Mouse (Mus musculus) kidney, adult 9 months (tissue): Measurements from ENCODE around the gene Swap70.
"Not testable (repeated sequence)": the region's sequence is repeated elsewhere in the genome, so short reads cannot be mapped to it uniquely, and the experiment has no call there.

Source experiments
- DNase-seq: peaks from one replicate; pipeline ENCODE4 v3.0.0; 2022

The Swap70 gene

DNA sequence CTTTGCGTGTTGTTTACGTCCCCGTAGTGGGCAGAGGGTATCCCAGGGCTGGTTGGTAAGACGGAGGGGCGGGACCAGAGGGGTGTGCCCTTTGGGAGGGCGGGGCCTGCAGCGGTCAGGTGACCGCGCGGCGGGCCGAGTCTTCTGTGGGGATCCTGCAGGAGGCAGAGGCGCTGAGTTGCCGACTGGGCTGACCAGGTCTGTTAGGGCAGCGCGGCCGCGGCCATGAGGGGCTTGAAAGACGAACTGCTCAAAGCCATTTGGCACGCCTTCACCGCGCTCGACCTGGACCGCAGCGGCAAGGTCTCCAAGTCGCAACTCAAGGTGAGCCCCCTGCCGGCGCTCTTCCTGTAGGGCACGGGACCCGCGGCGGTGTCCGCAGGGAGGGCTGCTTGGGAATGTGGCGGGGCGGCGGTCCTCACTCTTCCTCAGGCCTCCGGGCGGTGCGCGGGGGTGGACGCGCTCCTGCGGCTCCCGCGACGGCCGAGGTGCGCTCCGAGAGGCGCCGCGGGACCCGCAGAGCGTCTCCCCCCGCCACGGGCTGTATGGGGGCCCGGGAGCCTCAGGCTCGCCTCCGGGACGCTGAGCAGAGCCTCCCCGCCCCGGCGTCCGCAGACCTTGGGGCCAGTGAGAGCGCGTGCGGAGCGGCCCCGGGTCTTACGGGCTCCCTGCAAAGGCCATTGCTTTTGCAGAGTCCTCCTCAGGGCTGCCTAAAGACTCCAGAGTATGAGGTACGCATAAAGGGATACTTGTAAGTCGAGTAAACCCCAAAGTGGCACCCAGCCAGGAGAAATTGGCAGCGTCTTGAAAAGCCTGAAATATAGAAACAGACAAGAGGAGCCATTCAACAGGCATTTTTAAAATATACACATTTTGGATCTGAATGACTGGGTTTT is at the start of gene Swap70:
Gene Swap70 (plus strand): TSS at position 126 of the 896 bp plus-strand sequence.
- DNase-seq, result peak; percentile 92

DNA sequence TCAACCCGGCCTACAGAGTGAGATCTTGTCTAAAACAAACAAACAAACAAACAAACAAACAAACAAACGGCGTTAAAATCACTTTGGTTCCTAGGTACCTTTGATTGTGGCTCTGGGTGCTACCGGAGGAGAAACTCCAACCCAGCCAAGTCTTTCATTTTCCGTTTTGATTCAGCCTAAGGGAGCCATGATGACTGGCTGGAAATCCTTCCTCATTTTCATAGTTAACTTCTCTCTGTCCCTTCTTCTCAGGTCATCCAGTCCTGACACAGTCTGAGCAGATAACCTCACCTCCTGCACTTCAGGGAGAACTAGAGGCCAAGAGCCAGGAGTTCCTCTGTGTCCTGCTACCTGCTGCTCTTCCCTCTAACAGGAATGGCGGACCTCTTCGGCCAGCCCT is 42.3 kb upstream of the Swap70 start:
- DNase-seq, result no peak

DNA sequence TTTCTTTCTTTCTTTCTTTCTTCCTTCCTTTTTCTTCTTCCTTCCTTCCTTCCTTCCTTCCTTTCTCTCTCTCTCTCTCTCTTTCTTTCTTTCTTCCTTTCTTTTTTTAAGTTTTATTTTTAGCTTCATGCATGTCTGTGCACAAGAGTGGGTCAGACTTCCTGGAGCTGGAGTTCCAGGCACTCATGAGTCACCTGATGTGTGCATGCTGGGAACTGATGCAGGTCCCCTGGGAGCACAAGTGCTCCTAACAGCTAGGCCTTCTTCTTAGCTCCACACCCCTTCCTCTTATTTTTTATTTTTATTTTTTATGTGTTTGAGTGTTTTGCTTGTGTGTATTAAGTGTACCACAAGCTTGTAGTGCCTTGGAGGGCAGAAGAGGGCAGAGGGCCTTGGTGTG is 40.9 kb upstream of the Swap70 start:
- no peak for DNase-seq

DNA sequence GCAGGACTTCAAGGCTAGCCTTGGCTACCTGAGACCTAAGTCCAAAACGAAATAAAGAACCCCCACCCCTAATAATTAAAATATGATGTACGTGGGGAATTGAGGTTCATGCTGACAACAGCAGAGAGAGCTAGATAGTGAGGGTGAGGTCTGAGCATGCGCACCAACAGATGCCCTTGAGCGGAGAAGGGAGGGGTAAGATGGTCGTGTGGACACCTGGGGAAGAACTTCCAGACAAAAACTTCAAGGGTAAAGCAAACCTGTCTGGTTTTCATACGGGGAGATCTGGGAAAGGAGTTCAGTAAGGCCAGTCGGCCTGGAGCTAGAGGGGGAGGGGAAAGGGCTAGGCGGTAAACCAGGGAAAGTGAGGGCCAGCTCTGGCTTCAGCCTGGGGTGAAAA is 40.1 kb upstream of the Swap70 start:
- DNase-seq, result no peak

DNA sequence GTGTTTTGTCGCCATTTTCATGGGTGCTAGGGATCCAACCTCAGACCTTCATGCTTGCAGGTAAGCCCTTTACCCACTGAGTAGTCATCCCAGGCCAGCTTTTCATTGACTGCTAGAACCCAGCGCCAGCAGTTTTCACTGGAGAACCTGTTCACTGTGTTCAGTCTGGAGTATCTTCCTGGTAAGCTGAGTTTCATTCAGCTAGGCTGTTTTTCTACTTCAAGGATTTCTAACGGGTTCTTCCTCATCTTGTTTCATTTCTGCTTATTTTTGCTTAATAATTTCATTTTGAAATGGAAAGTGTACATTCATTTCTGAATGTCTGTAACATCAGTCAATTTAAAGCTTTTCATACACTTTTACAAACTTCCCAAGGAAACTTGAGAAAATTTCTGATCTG is 36.9 kb upstream of the Swap70 start:
- no peak for DNase-seq

DNA sequence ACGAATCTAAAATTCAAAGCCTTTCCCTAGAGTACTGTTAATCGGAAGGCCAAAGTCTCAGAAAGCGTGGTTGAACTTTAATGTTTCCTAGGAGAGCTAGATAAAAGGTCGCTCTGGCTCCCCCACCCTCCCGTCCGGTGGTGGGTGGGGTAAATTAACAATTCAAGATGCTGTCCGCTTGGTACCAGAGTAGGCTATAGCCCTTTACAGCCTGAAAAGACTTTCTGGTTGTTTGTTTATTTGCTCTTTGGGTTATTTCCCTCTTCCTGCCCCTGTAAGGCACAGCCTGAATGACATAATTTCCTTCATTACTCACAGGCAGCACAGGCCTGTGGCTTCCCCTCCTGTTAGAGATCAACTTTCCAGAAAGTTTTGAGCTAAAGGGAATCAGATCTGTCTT is 31.6 kb upstream of the Swap70 start:
- peak; percentile 84 for DNase-seq

DNA sequence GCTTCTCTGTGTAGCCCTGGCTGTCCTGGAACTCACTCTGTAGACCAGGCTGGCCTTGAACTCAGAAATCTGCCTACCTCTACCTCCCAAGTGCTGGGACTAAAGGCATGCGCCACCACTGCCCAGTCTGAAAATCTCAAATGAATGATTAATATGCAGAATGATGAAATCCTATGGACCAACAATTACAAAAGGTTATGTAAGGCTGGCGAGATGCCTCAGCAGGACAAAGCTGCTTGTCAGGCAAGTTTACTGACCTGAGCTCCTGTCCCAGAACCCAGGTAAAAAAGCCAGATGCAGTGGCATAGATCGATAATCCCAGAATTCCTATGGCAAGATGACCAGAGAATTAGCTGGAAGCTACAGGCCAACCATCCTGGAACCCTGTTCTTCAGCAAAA is 28.3 kb upstream of the Swap70 start:
- peak; percentile 20 for DNase-seq

DNA sequence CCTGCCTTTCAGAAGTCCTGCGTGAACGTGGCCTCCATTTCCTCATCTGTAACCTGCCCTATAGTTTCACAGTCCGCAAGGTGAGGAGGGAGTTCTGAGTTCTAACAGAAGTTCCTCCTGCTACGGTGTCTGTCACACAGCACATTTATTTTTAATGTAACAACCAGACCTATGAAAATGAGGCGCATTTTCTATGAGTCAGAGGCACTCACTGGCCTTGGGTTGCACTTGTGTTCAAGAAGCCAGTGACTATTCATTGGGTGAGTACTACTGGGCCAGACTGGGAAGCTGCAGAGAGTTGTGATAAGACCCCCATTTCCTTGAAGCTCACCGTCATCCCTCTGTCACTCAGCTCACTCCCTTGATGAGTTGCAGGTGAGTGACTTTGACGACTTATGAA is 24.3 kb upstream of the Swap70 start:
- DNase-seq, result no peak

DNA sequence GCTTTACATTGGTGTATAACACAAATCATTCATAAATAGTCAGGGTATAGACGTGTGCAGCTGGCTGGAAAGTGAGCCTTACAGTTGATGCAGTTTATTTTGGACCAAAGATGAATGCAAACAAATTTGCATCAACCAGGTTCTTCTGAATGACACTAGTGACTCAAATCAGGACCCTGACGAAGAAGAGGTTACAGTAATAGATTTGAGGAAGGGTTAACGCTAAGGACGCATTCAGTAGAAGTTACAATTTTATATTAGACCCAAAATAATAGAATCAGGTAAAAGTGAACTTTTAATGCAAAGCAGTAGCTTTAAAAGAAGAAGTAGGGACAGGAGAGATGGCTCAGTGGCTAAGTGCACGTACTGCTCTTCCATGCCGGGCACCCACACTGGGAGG is 19.6 kb upstream of the Swap70 start:
- DNase-seq, result no peak

DNA sequence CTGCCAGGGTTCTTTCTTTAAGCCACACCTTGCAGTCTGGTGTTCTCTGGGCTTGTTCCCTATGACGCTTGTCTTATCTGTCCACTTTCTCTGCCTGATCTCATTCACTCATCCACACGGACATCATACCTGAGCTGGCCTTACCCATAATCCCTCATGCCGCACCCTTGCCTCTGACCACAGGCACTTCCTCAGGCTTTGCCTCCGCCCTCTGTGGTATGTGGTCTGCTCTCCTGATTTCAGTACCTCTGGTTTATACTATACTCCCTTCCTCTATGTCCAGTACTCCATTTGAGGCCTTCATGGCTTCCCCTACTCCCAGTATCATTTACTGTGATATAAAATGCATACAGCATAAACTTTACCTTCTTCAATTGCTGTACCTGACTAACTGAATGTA is 17.3 kb upstream of the Swap70 start:
- no peak for DNase-seq

DNA sequence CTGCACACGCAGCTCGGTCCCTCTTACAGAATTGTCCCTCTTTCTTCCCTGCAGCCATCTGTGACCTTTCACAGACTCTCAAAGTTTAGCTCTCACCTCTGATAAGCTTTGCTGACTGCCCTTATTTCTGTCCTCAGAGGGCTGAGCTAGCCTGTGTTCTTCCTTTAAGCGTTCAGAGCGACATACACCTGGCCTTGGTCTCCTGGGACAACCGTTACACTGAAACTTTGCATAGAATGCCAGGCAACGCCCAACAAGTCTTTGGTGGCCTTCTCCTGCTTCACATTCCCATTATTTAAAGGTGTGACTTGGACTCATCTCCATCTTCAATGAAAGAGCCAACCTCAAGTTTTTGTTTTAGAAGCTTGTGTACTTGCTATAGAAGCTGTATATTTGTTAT is 13.2 kb upstream of the Swap70 start:
- no peak for DNase-seq

DNA sequence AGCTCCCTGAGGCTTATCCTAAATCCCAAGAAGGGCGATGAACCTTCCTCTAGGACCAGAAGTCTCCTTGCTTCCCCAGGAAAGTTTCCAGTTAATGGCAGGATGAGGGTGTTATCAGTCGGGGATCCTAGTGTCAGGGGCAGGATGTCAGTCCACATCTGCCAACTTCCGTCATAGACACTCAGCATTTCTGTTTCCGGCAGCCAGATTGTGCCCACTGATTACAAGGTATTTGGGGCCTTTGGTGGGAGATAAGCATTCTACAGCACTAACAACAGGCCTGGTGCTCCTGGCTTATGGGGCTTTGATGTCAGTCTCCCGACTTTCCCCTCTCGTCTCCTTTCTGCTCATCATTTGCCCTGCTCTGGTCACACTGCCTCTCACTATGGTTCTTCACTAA is 12.1 kb upstream of the Swap70 start:
- no peak for DNase-seq

DNA sequence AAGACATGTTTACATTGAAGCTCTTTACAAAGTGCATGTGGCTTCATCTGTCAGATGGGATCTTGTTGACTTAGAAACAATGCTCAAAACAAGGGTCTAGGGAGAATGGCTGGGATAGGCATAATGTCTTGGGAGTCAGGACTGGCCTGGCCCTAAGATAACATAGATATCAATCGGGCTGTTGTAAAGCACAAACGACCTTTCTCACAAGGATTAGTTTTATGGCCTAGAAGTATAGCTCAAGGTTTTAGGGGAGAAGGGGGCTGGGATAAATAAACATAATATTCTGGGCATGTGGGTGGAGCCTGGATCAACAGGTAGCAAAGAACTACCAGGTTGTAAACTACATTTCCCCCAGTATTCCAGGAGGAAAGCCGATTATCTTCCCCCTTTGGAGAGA is 10.5 kb upstream of the Swap70 start:
- no peak for DNase-seq

DNA sequence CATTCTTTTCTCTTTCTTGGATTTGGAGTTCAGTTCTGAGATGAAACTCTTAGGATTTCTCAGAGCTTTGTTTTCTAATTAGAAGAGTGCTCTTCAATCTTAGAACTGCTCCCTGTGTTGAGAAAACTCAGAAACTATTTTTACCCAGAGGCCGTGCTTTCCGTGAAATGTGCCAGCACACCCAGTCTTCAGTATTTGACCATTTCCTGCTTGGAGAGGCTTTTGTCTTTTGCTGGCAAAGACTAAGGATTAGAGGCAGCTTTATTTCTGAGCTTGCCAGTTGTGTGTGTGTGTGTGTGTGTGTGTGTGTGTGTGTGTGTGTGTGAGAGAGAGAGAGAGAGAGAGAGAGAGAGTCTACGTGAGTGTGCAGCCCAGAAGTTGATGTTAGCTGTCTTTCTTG is 6.6 kb upstream of the Swap70 start:
- peak; percentile 24 for DNase-seq

DNA sequence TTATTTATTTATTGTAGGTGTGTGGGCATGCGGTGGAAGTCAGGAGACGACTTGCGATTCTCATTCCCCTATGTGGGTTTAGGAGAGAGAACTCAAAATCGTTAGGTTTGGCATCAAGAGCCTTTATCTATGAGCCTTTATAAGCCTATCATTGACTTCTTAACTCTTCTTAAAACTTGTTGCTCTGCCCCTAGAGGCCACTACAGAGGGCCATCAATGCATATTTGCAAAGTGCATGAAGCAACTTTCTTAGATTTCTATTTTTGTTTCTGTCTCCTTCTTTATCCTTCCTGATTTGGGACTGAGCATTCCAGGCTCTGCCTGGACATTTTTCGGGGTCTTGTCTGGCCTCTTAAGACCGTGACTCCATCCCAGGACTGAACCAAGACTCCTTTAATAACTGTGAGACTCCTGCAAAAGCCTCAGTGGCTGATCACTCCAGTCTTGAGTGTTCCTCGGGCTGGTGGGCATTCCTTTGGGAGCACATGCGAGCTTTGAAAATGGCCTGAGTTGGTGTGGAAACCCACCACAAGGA is 393 bp upstream of the Swap70 start:
- no peak for DNase-seq

DNA sequence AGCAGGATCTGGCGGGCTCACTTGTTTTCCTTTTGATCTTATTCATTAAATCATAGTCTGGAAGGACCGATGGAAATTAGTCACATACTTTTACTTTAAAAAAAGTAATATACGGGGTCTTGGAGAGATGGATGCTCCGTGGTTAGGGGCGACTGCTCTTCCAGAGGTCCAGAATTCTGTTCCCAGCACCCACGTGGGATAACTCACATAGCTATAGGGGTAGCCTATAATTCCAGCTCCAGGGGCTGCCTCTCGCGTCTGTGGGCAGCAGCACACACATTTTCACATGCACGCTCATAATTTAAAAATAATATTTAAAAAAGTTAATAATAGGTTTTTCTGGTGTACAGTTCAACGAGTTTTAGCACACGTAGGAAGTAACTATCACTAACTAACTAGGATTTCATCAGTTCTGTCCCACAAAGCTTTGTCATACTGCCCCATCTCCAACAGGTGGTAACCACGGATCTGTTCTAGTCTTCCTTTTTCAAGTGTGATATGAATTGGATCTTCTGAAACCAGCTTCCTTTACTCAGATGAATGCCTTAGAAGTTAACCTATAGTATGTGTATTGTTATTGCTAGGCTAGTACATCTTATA is 1.2 kb downstream of the Swap70 start:
- no peak for DNase-seq

DNA sequence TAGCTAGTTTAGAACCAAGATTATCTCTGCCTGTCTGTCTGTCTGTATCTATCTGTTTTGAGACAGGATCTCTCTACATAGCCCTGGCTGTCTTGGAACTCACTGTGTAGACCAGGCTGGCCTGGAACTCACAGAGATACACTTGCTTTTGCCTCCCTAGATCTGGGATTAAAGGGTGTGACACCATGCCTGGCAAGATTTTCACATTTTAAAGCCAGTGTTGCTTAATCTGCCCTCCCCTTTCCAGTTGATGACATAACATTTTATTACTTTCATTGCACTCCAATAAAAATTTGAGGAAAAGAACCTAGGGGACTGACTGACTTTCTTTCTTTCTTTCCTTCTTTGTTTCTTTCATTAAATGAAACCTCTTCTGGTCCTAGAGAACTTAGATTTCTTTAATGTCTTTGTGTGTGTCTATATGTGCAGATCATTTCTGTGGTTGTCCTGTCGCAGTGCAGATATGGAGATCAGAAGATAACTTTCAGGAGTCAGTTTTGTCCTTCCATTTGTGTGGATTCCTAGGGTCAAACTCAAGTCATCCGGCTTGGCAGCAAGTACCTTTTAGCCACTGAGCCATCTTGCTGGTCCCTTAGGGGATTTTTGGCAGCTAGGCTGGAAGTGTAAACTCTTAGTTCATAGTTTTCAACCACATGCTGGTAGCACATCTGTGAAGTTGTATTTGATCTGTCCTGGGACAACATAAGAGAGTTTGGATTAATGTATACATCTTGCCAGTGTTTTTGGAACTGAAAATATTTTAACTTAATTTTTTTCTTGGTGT is 2.4 kb downstream of the Swap70 start:
- DNase-seq, result no peak

DNA sequence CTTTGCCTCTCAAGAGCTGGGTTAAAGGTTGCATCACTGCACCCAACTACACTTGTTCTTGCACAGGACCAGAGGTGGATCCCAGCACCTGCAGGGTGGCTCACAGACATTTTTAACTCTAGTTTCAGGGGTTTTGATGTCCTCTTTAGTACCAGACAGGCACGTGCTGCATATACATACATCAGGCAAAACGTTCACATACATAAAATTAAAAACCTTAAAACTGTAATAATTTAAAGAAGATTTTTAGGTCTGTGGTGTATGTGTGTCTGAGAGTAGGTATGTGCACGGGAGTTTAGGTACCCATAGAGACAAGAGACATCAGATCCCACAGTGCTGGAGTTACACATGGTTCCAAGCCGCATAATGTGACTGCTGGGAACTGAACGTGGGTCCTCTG is 5.0 kb downstream of the Swap70 start:
- DNase-seq, result no peak

DNA sequence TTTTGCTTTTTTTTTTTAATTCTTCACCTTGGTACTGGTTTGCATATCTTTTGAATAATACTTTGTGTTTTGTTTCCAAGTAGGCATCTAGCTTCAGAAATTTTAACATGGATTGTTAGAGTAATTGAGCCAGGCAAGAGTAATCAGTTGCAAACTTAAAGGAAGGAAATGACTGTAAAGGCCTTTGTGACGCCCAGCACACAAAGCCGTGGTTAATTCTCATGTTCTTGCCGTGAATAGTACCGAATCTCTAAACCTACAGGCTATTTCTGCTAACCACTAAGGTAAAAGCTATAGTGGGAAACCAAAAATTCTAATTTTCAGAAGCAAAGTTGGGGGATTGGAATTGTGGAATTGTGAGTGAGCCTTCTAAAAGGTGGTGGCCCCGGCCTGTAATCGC is 8.5 kb downstream of the Swap70 start:
- DNase-seq, result no peak

DNA sequence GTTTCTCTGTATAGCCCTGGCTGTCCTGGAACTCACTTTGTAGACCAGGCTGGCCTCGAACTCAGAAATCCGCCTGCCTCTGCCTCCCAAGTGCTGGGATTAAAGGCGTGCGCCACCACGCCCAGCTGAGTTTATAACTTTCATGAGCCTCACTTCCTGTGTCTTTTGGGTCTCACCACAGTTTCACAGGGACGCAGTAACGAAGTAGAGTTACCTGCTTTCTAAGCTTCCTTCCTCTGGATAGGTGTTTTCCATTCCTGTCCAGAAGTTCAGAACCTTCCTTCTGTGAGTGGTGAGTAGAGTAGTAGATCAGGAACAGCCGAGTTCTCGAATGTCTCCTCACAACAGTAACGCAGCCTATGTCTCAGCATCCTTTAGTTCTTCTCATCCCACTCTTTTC is 9.6 kb downstream of the Swap70 start:
- not testable (repeated sequence) for DNase-seq

DNA sequence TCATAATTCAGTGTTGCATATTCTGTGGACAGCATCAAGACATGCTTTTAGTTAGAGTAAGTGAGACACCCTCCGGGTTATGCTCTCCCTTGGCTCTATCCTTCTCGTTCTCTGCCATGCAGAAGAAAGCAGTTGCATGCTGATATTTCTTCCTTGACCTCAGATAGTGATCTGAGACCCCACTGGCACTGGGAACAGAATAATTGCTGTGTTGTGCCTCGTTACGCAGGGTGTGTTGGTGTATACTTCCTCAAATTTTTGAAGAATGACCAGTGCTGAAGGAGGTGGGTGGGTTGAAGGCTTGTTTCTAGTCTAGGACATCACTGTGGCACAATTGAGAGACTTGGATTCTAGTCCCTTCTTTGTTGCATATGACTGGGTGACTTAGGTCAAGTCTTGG is 14.6 kb downstream of the Swap70 start:
- no peak for DNase-seq

DNA sequence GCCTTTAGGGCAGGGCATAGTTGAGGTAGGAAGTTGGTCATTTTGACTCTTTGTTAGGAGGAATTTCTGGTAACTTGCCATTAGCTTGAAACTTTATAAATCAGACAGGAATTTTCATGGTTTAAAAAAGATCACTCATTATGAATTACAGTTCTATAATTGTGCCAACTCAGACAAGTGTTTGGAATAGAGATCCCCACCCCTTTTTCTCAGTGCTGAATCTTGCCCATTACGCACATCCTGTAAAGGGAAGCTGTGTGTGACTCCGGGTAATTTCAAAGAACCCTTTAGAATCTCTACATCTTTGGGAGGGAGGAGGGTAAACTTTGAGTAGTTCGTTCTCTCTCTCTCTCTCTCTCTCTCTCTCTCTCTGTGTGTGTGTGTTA is 15.9 kb downstream of the Swap70 start:
- DNase-seq, result peak; percentile 58

DNA sequence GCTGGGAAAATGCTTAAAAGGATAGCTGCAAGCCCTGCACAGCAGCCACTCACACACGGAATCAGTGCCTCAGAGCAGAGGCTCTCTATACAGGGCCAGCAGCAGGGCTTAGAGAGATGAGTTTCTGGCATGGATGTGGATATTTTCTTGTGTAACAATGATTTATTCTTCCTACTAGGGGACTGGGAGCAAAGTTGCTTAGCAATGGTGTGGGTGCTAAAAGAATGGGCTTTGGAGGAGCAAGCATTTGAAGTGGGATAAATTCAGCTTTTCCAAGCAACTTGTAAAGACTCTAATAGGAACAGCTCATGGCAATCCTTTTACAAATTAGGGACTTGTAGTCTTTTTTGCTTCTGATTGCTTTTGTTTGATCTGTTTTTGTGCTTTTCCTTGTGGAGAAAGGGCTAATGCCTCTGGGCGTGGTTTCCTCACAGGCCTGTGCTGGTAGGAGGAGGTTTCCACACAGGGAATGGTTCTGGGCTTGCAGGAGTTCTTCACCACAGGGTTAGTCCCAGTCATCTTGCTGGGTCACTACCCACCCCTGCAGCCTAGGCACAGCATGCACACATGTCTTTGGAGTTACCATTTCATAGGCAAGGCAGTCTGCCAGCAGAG is 16.4 kb downstream of the Swap70 start:
- no peak for DNase-seq
